Mouse (Mus musculus): ENCODE measurements around the gene C2.
"Not testable (repeated sequence)": the region's sequence is repeated elsewhere in the genome, so short reads cannot be mapped to it uniquely, and the experiment has no call there.

The C2 gene

DNA sequence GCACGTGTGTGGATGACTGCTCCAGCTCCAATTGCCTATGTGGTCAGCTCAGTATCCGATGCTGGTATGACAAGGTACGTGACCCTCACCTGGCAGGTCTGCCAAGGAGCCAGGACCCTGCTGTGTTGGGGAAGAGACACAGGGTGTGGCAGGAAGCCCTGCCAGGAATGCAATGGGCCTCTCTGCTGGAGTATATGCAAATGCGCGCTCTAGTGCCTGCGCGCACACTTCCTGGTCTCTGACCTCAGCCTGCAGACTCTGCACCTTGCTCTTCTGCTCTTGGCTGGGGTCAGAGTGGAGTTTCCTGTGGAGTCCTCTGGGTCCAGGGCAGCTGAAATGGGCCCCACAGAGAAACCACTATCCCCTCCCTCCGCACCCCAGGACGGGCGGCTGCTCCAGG, 12.9 kb upstream of the C2 start:
- no peak for DNase-seq (ENCODE audit: low spot score in 2 of 2)

DNA sequence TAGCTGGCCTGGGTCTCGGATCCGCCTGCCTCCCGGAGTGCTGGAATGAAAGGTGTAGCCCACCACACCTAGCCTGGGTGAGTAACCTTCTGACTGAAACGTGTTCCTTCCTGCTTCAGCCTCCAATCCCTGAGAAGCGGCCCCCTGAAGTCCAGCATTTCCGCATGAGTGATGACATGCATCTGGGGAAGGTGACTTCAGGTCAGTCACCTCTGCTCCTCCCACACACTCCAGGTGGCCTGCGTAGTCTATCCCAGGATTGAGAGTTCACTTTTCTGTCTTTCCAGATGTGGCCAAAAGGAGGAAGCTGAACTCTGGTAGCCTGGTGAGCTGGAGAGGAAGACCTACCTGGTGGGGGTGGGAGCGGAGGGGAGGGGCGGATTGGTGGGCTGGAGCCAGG, 4.8 kb upstream of the C2 start:
- no peak for DNase-seq (ENCODE audit: low spot score in 2 of 2)

DNA sequence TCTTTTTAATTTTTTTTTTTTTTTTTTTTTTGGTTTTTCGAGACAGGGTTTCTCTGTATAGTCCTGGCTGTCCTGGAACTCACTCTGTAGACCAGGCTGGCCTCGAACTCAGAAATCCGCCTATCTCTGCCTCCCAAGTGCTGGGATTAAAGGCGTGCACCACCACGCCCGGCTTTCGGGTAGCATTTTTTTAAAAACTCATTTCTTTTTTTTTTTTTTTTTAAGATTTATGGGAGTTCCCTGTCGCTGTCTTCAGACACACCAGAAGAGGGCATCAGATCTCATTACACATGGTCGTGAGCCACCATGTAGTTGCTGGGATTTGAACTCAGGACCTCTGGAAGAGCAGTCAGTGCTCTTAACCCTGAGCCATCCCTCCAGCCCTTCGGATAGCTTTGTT, 3.9 kb upstream of the C2 start:
- DNase-seq (ENCODE audit: low spot score in 2 of 2): not testable (repeated sequence)

DNA sequence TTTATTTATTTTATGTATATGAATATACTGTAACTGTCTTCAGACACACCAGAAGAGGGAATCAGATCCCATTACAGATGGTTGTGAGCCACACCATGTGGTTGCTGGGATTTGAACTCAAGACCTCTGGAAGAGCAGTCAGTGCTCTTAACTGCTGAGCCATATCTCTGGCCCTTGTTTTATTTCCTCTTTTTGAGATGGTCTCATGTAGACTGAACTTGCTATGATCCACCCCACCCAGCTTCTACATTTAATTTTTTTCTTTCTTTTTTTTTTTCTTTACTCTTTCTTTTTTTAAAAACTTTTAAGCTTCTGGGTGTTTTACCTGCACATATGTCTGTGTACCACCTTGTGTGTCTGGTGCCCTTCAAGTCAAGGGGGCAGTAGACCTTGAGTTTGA, 2.8 kb upstream of the C2 start:
- DNase-seq (ENCODE audit: low spot score in 2 of 2): not testable (repeated sequence)

DNA sequence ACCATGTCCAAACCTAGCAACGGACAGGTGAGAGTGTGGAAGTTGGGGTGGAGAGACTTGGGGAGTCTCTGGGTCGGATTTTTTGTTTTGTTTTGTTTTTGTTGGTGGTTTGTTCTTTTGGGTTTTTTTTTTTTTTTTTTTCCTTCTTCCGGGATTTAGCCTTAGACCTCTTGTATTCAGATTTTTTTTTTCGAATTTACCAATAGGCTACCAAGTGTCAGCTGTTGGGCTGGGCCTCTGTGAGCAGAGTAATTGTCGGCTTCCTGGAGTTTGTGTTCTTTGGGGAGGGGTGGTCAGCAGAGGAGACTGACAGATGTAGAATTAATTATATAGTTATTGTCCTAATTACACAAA, 1.8 kb upstream of the C2 start:
- DNase-seq (ENCODE audit: low spot score in 2 of 2): no peak

DNA sequence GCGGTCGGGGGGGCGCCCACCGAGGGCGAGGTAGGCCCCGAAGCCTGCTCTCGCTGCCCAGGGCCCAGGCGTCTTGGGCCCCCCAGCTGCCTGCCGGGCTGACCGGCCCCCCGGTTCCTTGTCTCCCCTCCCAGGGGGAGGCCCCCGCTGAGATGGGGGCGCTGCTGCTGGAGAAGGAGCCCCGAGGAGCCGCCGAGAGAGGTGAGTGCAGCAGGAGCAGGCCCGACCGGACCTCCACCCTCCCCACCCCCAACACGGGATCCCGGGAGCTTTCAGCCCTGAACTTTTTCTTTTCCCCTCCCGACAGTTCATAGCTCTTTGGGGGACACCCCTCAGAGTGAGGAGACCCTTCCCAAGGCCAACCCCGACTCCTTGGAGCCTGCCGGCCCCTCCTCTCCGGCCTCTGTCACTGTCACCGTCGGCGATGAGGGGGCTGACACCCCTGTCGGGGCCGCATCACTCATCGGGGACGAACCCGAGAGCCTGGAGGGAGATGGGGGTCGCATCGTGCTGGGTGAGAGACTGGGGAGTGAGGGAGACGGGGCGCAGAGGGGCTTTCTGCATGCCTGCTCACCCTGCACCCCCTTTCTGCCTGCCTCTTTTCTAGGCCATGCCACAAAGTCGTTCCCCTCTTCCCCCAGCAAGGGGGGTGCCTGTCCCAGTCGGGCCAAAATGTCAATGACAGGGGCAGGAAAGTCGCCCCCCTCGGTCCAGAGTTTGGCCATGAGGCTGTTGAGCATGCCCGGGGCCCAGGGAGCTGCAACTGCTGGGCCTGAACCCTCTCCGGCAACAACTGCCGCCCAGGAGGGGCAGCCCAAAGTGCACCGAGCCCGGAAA, 1.2 kb upstream of the C2 start:
- peak; percentile 44 to 52 for DNase-seq (ENCODE audit: low spot score in 2 of 2)

DNA sequence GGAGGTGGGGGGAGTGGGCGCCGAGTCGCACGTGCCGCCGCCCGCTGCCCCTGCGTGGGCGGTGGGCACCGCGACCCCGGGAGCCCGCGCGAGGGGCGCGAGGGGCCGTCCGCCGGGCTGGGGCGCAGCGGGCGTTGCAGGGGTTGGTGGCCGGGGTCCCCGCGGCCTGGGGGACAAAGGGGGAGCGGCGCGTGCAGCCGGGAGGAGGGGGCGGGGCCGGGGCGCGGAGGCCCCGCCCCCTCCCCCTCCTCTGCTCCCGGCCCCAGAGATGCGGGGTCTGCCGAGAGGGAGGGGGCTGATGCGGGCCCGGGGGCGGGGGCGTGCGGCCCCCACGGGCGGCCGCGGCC, 614 bp upstream of the C2 start:
- no peak for DNase-seq (ENCODE audit: low spot score in 2 of 2)

DNA sequence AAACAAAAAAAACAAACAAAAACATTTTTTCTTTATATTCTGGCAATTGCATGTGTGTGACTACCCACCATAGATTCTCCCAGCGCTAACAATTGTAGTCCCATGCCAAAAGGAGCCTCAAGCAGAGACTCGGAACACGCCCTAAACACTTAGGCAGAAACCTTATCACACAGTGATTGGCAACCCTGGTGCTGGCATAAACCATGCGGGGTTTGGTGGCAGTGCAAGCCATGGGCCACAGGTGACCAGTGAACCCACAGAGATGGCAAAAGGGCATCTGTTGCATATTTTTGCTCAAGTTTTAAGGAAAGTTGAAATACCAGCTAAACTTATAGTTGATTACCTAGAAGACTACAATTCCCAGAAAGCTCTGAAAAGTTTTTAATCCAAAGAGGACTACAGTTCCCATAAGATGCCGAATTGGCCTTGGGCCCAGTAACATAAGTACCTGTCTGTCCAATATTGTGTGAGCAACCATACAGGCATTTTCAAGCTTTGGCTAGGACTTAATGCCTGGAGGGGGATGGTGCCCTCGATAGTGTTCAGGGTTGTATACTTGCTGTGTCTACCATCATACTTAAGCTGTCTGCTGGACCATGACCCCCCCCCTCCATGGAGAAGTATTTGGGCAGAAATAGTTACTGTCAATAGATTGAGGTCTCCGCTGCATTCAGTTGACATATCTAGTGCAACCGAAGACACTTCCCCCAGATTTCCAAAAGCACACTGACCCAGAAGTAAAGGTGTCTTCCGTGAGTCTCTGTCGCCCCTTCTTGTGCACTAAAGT, 499 bp downstream of the C2 start:
- no peak for DNase-seq (ENCODE audit: low spot score in 2 of 2)

DNA sequence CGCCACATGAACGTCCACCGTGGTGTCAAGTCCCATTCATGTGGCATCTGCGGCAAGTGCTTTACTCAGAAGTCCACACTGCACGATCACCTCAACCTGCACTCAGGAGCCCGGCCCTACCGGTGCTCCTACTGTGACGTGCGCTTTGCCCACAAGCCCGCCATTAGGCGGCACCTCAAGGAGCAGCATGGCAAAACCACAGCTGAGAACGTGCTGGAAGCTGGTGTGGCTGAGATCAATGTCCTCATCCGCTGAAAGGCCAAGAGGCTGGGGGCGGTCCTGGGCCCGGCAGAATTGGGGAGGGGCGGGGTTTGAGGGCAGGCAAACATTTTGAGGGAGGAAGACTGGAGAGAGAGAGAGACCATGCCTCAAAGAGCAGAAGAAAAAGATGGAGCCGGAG, 1.7 kb downstream of the C2 start:
- peak in 1 of 2 experiments; percentile 14 for DNase-seq (ENCODE audit: low spot score in 2 of 2)

DNA sequence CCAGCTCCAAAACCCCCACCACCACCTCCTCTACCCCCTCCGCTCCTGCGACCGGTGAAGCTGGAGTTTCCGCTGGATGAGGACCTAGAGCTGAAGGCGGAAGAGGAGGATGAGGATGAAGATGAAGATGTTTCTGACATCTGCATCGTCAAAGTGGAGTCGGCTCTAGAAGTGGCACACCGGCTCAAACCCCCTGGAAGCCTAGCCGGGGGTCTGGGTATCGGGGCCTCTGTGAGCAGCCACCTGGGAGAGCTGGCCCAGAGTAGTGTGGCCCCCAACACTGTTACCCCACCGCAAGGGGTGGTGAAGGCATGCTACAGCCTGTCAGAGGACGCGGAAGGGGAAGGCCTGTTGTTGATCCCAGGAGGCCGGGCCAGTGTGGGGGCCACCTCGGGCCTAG, 2.3 kb downstream of the C2 start:
- peak in 1 of 2 experiments; percentile 14 for DNase-seq (ENCODE audit: low spot score in 2 of 2)

DNA sequence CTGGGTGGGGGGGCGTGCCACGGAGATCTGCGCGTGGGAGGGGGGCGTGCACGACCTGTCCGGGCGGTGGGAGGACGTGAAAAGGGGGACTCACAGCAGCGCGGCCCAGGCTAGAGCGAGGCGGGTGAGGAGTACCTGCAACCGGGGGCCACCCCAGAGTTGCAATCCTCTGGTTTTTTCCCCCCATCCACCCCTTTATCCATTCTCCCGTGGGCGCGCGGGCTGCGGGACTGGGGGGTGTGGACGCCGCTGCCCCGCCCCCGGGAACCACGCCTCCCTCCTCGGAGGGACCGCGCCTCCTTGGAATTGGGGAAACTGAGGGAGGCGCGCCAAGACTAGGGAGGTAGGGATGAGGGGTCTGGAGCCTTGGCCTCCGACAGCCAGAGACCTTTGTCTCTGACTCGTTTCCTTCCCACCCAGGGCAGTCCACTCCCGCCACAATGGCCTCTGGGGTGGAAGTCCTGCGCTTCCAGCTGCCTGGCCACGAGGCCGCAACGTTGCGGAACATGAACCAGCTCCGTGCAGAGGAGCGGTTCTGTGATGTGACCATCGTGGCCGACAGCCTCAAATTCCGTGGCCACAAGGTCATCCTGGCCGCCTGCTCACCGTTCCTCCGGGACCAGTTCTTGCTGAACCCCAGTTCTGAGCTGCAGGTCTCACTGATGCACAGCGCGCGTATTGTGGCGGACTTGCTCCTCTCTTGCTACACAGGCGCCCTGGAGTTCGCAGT, 3.1 kb downstream of the C2 start:
- DNase-seq (ENCODE audit: low spot score in 2 of 2): peak; percentile 37 to 54

DNA sequence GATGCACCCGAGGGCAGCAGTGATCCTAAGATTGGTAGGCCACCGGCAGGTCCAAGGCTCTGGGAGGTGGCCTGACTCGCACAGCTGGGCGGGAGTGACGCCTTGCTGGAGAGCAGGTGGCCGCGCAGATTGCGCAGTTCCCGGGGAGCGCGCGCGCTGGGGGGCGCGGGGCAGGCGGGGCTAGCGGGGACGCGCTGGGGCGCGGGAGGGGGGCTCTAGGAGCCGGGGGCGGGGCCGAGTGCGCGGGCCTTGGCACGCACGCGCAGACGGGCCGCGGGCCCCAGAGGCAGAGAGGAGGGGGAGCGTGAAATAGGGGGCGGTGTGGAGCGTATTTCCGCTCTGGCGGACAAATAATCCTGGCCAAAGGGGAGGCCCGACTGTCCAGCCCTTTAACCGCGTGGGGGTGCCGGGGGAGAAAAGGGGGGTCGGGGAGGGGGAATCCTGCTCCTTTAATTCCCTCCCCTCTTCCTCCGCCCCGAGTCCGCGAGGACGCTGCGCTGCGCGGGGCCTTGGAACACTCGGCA, 3.9 kb downstream of the C2 start:
- DNase-seq (ENCODE audit: low spot score in 2 of 2): peak; percentile 85 to 95

DNA sequence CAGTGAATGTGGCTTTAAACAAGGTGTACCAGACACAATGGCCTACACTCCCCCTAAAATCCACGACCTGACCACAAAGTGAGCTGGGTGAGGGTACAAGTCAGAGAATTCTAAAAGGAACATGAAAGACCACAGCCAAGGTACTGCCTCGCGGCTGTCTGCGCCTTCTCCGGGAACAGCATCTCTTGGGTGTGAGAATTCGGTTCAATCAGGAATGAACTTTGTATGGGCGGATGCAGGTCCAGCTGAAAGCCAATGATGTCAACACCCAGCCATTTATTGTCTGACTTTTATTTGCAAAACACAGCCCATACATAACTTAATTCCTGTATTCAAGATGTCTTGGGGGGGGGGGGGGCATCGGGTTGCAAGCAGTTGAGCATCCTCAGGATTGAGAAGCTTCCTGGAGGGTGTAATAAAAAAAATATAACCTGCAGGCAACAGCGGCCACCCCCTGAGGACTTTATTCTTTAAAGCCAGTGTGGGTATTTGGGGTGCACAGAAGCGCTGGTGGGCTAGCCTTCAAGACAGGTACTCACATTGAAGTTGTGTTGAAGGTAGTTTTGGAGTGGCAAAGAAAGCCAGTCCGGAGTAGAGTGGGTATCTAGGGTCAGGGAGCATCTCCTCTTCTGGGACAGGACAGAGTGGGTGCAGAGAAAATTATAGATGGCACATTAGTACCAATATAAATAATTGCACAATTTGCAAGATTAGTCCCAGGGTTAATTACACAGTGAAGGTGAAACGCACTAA, 4.8 kb downstream of the C2 start:
- DNase-seq (ENCODE audit: low spot score in 2 of 2): no peak

DNA sequence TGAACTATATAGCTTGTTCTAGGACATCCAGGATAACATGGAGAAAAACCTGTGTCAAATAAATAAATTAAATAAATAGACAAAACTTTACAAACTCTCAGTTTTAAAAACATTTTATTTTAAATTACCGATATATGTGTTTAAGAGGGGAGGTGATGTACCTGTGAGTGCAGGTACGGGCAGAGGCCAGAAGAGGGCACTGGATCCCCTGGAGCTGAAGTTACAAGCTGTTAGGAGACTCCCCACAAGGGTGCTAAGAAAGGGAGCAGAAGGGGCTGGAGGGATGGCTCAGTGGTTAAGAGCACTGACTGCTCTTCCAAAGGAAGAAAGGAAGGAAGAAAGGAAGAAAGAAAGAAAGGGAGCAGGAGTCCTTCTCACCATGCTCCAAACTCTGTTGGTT, 6.7 kb downstream of the C2 start:
- no peak for DNase-seq (ENCODE audit: low spot score in 2 of 2)

DNA sequence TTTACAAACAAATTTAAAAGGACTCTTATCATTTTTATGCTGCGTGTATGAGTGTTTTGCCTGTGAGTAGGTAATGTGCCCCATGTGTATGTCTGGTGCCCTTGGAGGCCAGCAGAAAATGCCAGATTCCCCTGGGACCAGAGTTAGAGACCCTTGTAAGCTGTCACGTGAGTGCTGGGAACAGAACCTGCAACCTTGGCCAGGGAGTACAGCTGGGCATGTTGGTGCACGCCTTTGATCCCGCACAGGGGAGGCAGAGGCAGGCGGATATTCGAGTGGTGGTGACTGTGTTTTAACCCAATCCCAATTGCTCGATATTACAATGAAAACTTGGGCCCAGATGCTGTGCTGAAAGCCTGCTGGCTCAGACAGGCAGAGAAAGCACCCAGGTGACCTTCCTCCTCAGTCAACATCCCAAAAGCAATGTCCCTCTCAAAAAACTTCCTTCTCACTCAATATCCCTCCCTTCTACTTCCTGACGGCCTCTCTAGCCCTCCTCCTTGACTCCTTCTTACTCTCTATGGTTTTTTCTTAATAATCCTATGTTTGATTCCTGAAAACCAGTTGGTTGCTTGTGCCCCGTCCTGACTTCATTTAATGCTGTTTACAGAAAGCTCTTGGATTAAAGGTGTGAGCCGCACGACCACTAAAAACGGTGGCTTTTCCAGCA, 7.9 kb downstream of the C2 start:
- no peak for DNase-seq (ENCODE audit: low spot score in 2 of 2)

DNA sequence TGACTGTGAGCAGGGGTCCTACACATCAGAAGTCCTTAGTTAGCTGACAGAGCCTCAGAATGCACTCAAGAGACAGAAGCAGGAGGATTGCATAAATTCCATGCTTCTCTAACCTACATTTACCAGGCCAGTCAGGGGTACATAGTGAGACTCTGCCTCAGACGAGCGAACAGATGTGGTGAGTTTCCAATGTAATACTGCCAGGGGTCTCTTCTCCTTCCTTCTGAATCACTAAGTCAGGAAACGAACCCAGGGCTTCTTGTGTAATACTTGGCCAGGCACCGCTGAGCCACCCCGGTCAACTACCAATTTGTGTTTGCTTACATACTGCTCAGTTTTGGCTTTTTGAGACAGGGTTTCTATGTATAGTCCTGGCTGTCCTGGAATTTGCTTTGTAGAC, 10.1 kb downstream of the C2 start:
- no peak for DNase-seq (ENCODE audit: low spot score in 2 of 2)

DNA sequence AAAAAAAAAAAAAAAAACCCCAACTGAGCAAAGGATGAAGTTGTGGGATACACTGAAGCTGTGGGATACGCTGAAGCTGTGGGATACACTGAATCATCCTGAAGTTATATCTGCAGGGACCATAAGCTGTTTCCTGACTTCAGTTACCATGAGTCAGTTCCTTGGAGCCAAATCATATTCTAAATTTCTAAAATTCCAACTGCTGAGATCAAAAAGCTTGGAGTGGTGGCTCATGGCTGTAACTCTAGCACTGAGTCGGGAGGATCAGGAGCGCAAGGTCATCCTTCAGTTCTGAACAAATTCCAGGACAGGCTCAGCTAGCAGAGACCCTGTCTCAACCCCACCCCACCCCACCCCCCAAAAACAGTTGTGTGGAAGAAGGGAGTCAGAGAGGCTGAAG, 12.4 kb downstream of the C2 start:
- no peak for DNase-seq (ENCODE audit: low spot score in 2 of 2)

DNA sequence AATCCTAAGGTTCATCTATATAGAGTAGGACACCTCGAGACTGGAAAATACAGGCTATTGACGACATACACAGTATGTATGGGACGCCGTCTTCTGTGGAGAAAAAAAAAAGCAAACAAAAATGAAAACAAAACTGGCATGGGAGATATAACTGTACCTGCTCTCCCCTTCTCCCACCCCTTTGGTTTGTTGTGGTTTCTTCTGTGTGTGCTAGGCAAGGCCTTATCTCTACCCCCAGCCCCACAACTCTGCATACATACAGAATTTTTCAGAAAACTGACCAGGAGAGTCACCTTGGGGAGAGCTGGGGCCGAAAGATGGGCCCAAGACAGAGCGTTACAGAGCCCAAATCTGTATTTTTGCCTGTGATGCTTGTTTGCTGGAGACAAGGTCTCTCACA, 13.4 kb downstream of the C2 start:
- no peak for DNase-seq (ENCODE audit: low spot score in 2 of 2)

DNA sequence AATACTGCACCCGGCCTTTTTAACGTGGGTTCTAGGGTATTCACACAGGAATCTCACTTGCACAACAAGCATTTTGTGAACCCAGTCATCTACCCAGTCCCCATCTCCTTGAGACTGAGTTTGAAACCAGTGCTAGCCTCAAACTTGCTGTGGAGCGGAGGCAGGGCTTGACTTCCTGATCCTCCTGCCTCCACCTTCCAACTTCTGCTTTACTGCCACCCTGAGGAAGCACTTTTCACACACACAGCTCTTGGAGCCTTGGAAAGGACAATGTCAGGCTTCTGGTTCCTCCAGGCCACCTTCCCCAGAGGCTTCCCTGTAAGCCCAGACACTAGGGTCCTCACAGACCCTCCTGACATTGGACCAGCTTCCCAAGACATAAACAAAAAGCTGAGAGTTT, 14.7 kb downstream of the C2 start:
- DNase-seq (ENCODE audit: low spot score in 2 of 2): no peak

DNA sequence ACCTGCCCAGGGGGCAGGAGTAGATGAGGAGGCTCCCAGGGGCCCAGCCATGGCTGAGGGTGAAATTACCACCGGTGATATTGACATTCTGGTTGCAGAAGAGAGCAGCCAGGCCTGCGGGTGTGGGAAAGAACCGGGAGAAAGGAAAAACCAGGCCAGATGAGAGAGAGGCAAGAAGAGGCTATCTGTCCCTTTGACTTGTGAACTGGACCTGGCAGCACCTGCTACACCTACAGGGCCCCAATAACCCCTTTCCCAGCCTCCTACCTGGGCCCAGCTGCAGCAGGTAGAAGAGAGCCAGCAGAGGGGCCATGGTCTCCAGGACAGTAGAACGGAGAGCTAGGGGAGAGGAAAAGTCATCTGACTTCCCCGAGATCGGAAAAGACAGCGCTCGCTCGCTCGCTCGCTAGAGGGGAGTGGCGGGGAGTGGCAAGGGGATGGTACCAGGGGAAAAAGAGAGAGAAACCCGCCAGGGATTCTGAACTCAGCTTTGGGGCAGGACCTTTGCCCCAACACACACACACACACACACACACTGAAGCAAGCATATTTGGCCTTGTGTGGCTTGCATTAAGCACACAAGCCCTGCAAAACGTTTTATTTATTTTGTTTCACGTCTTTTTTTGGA, 16.3 kb downstream of the C2 start, which contains the start of gene Gm20547:
Gm20547 (minus strand) TSS at position 360 of the 628 bp plus-strand sequence.
- no peak for DNase-seq (ENCODE audit: low spot score in 2 of 2)

DNA sequence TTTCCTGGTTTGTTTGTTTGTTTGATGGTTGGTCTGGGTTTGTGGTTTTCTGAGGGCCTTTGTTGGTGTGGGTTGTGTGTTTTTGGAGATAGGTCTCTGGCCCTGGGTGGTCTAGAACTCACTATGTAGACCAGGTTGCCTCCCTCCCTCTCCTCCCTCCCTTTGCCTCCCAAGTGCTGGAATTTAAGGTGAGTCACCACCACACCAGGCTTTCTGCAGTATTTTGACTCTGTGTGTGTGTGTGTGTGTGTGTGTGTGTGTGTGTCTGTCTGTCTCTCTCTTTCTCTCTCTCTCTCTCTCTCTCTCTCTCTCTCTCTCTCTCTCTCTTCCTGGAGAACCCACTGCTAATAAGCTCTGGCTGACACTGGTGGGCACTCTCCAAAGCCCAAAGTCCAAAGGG, 16.9 kb downstream of the C2 start:
- DNase-seq (ENCODE audit: low spot score in 2 of 2): no peak

All from thymus, postnatal 10 days (tissue).